Mouse (Mus musculus): ENCODE data around the gene Olfr695.

- TF ChIP-seq CTCF (conservative IDR thresholded peaks at IDR 0.05; ENCODE audit: low read length) (no peak), POU5F1 (IDR thresholded peaks at IDR 0.05; ENCODE audit: borderline replicate concordance, low read length) (no peak)
Observed at GRCm38 (mm10) chr7:106692976-106693375, 23.2 kb downstream of the Olfr695 start.
